Mouse (Mus musculus): Measurements from ENCODE around the gene Gskip. TPM values are rescaled to one million over a fixed set of nuclear protein-coding genes. Genes with fewer than 3 reads are reported as not detected.

Gene Gskip
- polyA plus RNA-seq, 1 experiment, result 17.4 TPM

GRCm38 (mm10) chr12:105739656-105740055, 55.0 kb downstream of the Gskip start:
- H3K27me3 ChIP-seq (ENCODE audit: control insufficient read depth, insufficient read depth, insufficient read length), result no peaks in the 10 kb centered on the region
- H3ac ChIP-seq (ENCODE audit: control insufficient read depth, insufficient read length), result no peak overlapping the region
- no peaks in the 10 kb centered on the region for H3K36me3 ChIP-seq (ENCODE audit: control insufficient read depth, insufficient read depth)
- no peak overlapping the region for H3K4me2 ChIP-seq (ENCODE audit: low read depth)
- H3K79me2 ChIP-seq (ENCODE audit: control insufficient read depth, insufficient read depth), result no peaks in the 10 kb centered on the region
- no peak overlapping the region for H3K4me3 ChIP-seq
- no peak for TF ChIP-seq MYOD1 (IDR thresholded peaks at IDR 0.05; ENCODE audit: control insufficient read depth in 1 of 3, insufficient read length in 2 of 3, low read depth in 2 of 3)
- no peak for TF ChIP-seq E2F4 (IDR thresholded peaks at IDR 0.05; ENCODE audit: insufficient read depth)
- no peak for TF ChIP-seq TCF12 (IDR thresholded peaks at IDR 0.05; ENCODE audit: insufficient read depth, poor library complexity, severe bottlenecking)
- no peak for TF ChIP-seq POLR2AphosphoS2 (IDR thresholded peaks at IDR 0.05; ENCODE audit: insufficient read length, low read depth)
- TF ChIP-seq USF1 (IDR thresholded peaks at IDR 0.05; ENCODE audit: low read depth), result no peak
- TF ChIP-seq POLR2A (IDR thresholded peaks at IDR 0.05; ENCODE audit: insufficient read length, low read depth), result no peak
- no peak for TF ChIP-seq REST (IDR thresholded peaks at IDR 0.05; ENCODE audit: insufficient read depth, insufficient read length)
- TF ChIP-seq CEBPB (IDR thresholded peaks at IDR 0.05; ENCODE audit: insufficient read depth, poor library complexity, severe bottlenecking), result no peak
- TF ChIP-seq TCF3 (IDR thresholded peaks at IDR 0.05; ENCODE audit: insufficient read length, low read depth), result no peak
- no peak for TF ChIP-seq MYOG (IDR thresholded peaks at IDR 0.05; ENCODE audit: control insufficient read depth in 1 of 3, insufficient read depth in 1 of 3, insufficient read length in 2 of 3, low read depth in 2 of 3)

GRCm38 (mm10) chr12:105748114-105748513, 63.5 kb downstream of the Gskip start:
- no peak overlapping the region for H3ac ChIP-seq (ENCODE audit: control insufficient read depth, insufficient read length)
- no peak overlapping the region for H3K4me2 ChIP-seq (ENCODE audit: low read depth)
- no peaks in the 10 kb centered on the region for H3K27me3 ChIP-seq (ENCODE audit: control insufficient read depth, insufficient read depth, insufficient read length)
- no peaks in the 10 kb centered on the region for H3K79me2 ChIP-seq (ENCODE audit: control insufficient read depth, insufficient read depth)
- H3K36me3 ChIP-seq (ENCODE audit: control insufficient read depth, insufficient read depth), result no peaks in the 10 kb centered on the region
- H3K4me3 ChIP-seq, result no peak overlapping the region
- TF ChIP-seq POLR2AphosphoS2 (IDR thresholded peaks at IDR 0.05; ENCODE audit: insufficient read length, low read depth), result no peak
- TF ChIP-seq REST (IDR thresholded peaks at IDR 0.05; ENCODE audit: insufficient read depth, insufficient read length), result no peak
- no peak for TF ChIP-seq USF1 (IDR thresholded peaks at IDR 0.05; ENCODE audit: low read depth)
- TF ChIP-seq E2F4 (IDR thresholded peaks at IDR 0.05; ENCODE audit: insufficient read depth), result no peak
- no peak for TF ChIP-seq CEBPB (IDR thresholded peaks at IDR 0.05; ENCODE audit: insufficient read depth, poor library complexity, severe bottlenecking)
- TF ChIP-seq MAX (IDR thresholded peaks at IDR 0.05; ENCODE audit: low read depth), result no peak
- no peak for TF ChIP-seq TCF12 (IDR thresholded peaks at IDR 0.05; ENCODE audit: insufficient read depth, poor library complexity, severe bottlenecking)

Other genes with a start within 250 kb of the Gskip start
- 0.02 TPM for gene D430019H16Rik, start 231.0 kb upstream of the Gskip start, polyA plus RNA-seq (2012; fragmentation: generic; extraction: Trizol)
- gene Bdkrb2, start 121.6 kb upstream of the Gskip start, polyA plus RNA-seq (2012; fragmentation: generic; extraction: Trizol), result 2.2 TPM
- gene Bdkrb1, start 81.7 kb upstream of the Gskip start, polyA plus RNA-seq (2012; fragmentation: generic; extraction: Trizol), result 1.00 TPM
- gene Atg2b, start 382 bp downstream of the Gskip start, polyA plus RNA-seq (2012; fragmentation: generic; extraction: Trizol), result 20.0 TPM
- 0.02 TPM for gene Ak7, start 21.1 kb downstream of the Gskip start, polyA plus RNA-seq (2012; fragmentation: generic; extraction: Trizol)
- 78.6 TPM for gene Papola, start 99.9 kb downstream of the Gskip start, polyA plus RNA-seq (2012; fragmentation: generic; extraction: Trizol)

Data from myocyte (in vitro differentiated cells).